Mouse (Mus musculus) bone marrow, adult 2 months (tissue): ENCODE results near the gene Rnf182.

Source experiments
- CTCF ChIP-seq: fragments of 200-500 bp; IDR thresholded peaks from 2 replicates; pipeline ENCODE4 v1.5.1; 2011; ENCODE audit warnings: low read length, control low read depth; ENCODE audit not compliant: control insufficient read depth, insufficient read depth
- POLR2A ChIP-seq: fragments of 200-500 bp; IDR thresholded peaks from 2 replicates; pipeline ENCODE4 v1.6.1; 2011; ENCODE audit warnings: low read depth, mild to moderate bottlenecking, control low read depth, low read length, borderline replicate concordance; ENCODE audit not compliant: control insufficient read depth

GRCm38 (mm10) chr13:43703471-43703870 lies 88.0 kb downstream of the Rnf182 start:
- TF ChIP-seq CTCF (no peak), POLR2A (no peak)
